Mouse (Mus musculus): ENCODE measurements around the gene Psg17. TPM values are rescaled to one million over a fixed set of nuclear protein-coding genes. Genes with fewer than 3 reads are reported as not detected.
A peak's percentile ranks its signal among the peaks of the same experiment; 100 is the strongest.
"Not testable (repeated sequence)": the region's sequence is repeated elsewhere in the genome, so short reads cannot be mapped to it uniquely, and the experiment has no call there.

Psg17 gene
- polyA plus RNA-seq (2017; shearing (Covaris generic)), result not detected

GRCm38 (mm10) chr7:18821507-18821906 is at the start of gene Psg17:
Gene Psg17, minus strand, starts transcription at chr7:18821607.
- ATAC-seq, result no peak

DNA sequence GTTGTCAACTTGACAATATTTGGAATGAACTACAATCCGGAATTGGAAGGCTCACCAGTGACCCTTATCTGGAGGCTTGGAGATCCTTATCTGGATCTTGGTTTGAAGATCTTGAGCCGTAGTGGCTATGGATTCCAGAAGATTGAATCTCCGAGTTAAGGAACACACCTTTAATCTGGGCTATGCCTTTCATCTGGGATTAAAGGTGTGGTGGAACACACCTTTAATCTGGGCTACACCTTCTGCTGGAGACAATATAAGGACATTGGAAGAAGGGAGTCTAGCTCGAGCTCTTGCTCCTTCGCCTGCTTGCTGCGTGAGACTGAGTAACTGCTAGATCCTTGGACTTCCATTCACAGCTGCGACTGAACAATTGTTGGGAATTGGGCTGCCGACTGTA is 49.6 kb upstream of the Psg17 start, which contains the start of gene Pglyrp1:
Gene Pglyrp1, plus strand, starts transcription at position 301 of the 400 bp plus-strand sequence.
- not testable (repeated sequence) for ATAC-seq

GRCm38 (mm10) chr7:18868491-18868890 is 47.1 kb upstream of the Psg17 start:
- no peak for ATAC-seq

GRCm38 (mm10) chr7:18862801-18863200 is 41.4 kb upstream of the Psg17 start:
- no peak for ATAC-seq

DNA sequence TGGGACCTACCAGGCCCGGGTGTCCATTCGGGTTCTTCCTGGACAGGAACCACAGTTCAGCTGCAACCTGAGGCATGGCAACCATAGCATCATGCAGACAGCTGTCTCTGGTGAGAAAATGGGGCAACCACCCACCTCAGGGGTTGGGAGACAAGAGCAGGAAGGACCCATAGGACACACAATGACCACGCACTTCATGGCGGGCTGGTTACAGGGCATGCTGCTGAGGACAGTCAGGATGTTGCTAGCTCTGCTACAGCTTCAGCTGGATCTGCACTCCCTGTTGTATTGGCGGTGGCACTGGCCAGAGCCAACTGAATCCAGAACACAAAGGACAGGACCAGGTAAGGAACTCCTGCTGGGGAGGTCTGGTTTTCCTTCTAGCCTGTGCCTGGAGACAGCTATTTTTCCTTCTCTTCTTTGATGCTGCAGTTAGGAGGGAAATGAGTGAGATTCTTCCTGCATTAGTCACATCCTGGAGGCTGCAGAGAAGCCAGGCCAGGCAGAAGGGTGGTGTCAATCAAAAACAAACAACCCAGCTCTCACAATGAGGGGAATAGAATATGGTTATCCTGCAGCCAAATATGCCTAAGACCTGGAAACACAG is 37.0 kb upstream of the Psg17 start:
- ATAC-seq, result no peak

- no peak for ATAC-seq
Observed at GRCm38 (mm10) chr7:18848395-18848794, 27.0 kb upstream of the Psg17 start.

- ATAC-seq, result no peak
Observed at GRCm38 (mm10) chr7:18844811-18845210, 23.4 kb upstream of the Psg17 start.

DNA sequence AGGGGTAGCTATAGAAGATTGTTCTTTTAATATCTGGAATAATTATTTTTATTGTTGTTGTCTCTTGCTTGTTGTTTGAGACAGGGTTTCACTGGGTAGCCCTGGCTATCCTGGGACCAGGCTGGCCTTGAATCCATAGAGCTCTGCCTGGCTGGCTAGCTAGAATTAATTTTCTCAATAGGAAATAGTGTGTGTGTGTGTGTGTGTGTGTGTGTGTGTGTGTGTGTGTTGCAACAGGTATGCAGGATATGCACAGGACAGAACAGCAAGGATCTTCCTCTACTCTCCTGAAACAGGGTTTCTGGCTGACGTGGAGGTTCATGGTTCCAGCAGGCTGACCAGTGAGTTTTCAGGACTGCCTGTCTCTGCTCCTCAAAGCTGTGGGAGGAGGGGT is 19.8 kb upstream of the Psg17 start:
- no peak for ATAC-seq

DNA sequence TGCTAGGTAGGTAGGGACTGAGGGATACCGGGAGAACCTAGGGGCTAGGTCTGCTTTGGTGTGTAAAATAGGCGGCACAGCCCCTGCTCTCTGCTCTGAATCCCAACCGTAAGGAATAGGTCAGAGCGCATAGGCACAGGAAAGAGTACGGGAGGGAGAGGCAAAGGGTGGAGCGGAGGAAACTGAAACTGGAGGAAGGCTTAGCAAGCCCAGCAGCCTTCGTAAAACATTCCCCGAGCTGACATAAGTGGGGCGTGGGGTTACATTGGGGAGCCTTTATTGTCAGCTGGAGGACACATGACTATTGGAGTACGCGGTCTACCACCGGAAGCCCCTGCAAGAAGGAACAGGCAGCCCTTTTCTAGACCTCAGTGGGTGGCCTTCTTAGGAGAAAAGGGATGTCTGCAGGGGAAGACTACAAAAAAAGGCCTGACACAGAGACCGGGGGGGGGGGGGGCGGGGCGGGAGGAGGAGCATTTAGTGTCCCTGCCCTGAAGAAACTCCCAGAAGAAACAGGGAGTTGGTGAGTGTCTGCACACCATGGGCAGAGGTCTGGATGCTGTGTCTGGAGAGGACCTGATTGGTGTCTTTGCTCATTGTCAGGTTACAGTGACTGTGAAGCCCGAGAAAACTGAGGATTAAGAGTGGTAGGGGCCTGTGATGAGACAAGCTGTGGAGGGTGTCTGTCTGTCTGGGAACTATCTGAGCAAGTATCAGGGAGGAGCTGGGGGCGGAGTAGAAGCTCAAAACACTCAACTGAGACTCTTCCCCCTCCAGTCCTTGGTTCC is 19.2 kb upstream of the Psg17 start:
- ATAC-seq, result peak; percentile 91

- no peak for ATAC-seq
Observed at GRCm38 (mm10) chr7:18839865-18840264, 18.5 kb upstream of the Psg17 start, which contains the start of gene Mill2. Gene Mill2, plus strand, starts transcription at chr7:18839966.

- ATAC-seq, result no peak
Observed at GRCm38 (mm10) chr7:18832298-18832697, 10.9 kb upstream of the Psg17 start.

DNA sequence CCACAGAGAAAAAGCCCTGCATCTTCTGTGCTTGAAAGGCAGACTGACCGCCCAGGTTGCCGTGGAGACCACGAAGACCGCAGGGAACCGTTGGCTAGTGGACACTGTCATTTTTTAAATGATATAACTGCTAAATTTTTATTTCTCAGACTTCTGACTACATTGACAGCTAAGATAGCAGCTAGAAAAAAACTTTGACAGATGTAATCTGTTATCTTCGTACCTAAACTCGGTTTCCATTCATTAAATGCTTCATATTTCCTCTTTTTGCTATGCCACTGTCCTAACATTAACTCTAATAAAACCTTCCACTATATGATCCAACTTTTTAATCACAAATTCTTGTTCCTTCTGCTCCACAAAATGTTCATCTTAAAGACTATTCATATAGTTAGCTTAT is 8.1 kb upstream of the Psg17 start:
- no peak for ATAC-seq

GRCm38 (mm10) chr7:18828592-18828991 is 7.2 kb upstream of the Psg17 start:
- peak; percentile 45 for ATAC-seq

DNA sequence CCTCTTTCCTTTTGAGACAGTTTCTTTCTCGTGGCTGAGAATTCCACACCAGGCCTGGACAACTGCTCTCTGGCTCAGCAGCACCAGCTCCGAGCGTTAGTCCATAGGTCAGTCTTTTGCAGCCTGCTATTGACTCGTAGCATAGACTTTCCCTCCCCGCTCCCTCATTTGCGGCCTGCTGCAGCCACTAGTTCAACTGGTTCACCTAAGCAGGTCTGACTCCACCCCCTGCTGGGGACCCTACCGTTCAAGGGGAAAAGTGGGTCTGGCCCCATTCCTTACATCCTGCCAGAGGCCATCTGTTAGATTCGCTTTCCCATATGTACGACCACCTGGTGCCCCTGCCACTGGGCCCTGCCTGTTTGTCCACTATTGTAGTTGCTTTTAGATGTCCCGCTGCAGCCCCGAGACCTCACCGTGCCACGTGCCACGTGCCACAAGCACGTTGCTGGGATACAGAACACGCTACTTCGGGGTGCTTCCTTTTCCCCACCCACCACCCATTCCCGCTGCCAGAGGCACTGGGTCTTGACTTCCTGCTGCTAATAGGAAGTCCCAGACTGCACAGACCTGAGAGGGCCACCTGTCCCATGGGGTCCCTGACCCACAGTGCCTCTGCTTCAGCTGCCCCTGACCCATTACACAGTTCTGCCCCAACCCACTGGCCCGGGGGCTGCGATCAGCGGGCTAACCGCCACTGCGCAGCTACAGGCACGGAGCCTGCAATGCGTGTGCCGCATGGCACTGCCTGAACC is 6.6 kb upstream of the Psg17 start:
- no peak for ATAC-seq

GRCm38 (mm10) chr7:18818301-18818700 is 3.1 kb downstream of the Psg17 start:
- ATAC-seq, result no peak

DNA sequence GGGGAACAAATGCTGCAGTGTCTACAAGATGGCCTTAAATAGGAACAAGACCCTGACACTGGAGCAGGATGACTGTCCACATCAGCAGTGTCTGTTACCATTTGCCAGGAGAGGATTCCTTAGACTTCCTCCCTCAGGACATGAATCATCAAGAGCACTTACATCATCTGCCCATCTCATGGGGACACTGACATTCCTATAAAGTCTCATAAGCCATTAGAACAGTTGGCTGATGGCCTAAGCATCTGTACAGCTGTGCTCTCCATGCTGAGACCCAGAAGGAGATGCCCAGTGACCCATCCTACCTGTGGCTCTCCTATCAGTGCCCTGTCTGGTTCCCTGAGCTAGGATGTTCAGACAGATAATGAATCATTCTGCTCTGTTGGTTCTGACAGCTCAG is 17.9 kb downstream of the Psg17 start:
- ATAC-seq, result no peak

- ATAC-seq, result no peak
Observed at GRCm38 (mm10) chr7:18799129-18799528, 22.3 kb downstream of the Psg17 start.

DNA sequence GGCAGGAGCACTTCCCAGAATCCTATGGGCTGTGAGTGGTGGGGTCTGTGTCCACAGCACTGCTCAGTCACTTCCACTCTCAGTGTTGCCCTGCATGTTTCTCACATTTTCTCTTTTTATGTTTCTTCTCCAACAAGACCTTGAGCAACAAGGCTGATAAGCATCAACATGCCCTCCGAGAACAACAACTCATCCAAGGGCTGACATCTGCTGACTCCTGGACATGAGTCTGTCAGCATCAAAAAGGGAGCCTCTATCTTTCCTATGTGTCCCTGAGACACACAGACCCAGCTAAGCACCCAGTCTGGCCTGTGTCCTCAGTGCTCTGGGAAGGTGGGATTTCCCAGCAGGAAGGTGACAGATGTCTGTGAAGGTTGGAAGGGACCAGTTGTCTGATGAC is 23.0 kb downstream of the Psg17 start, which contains the start of gene Psg19:
Gene Psg19, minus strand, starts transcription at position 101 of the 400 bp plus-strand sequence.
- no peak for ATAC-seq

DNA sequence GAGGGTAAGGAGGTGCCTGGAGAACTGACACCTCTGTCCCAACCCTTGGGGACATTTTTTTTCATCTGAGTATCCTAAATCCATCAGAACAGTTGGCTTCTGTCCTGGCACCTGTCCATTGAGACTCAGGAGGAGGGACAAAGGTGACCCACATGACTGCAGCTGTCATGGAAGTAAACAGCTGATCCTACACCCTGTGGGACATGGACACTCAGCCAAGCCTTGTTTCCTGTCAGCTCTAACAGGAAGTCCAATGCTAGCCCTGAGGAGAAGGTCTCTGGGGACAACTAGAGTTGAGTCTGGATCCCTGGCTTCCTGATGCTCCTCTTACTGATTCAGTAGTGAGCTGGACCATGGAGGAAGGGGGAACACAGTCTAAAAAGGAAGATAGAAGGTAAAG is 30.7 kb downstream of the Psg17 start:
- ATAC-seq, result not testable (repeated sequence)

DNA sequence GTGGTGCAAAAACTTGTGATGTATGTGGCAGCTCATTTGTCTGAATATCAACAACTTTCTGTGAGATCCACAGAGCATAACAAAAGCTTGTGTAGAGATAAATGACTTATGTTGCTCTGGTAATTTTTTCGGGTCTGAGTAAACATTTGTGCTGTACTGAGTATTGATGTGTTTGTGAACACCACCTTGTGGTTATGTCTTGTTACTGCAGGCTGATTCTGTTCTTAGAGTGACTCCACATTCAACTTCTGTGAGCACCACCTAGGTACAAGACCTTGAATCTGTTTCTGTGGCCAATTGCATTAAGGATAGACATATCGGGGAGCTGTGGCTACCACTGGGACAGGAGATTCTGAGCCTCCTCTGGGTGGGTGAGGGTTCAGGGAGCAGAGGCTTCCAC is 40.1 kb downstream of the Psg17 start:
- ATAC-seq, result not testable (repeated sequence)

GRCm38 (mm10) chr7:18779337-18779781 is 42.0 kb downstream of the Psg17 start:
- no peak for ATAC-seq

Data from CD4-positive, CD25-positive, alpha-beta regulatory T cell, adult 4 months (primary cell).